Mouse (Mus musculus): ENCODE measurements around the gene Ces3b.
"Not testable (repeated sequence)": the region's sequence is repeated elsewhere in the genome, so short reads cannot be mapped to it uniquely, and the experiment has no call there.

The Ces3b gene

GRCm38 (mm10) chr8:105083449-105084050 is at the start of gene Ces3b:
TSS of gene Ces3b (plus strand) at chr8:105083753.
- no peak for DNase-seq (ENCODE audit: low spot score)

- no peak for DNase-seq (ENCODE audit: low spot score)
Observed at GRCm38 (mm10) chr8:105043510-105043909, 40.0 kb upstream of the Ces3b start.

- DNase-seq (ENCODE audit: low spot score) = no peak
Observed at GRCm38 (mm10) chr8:105045824-105046401, 37.6 kb upstream of the Ces3b start.

GRCm38 (mm10) chr8:105048371-105048854 is 35.1 kb upstream of the Ces3b start, which contains the start of gene Ces3a:
TSS of gene Ces3a (plus strand) at chr8:105048601.
- DNase-seq (ENCODE audit: low spot score) = no peak

- no peak for DNase-seq (ENCODE audit: low spot score)
Observed at GRCm38 (mm10) chr8:105056211-105056610, 27.3 kb upstream of the Ces3b start.

GRCm38 (mm10) chr8:105060056-105060455 is 23.5 kb upstream of the Ces3b start:
- DNase-seq (ENCODE audit: low spot score) = no peak

- DNase-seq (ENCODE audit: low spot score) = no peak
Observed at GRCm38 (mm10) chr8:105066761-105067160, 16.8 kb upstream of the Ces3b start.

GRCm38 (mm10) chr8:105067905-105068304 is 15.6 kb upstream of the Ces3b start:
- not testable (repeated sequence) for DNase-seq (ENCODE audit: low spot score)

GRCm38 (mm10) chr8:105068971-105069370 is 14.6 kb upstream of the Ces3b start:
- no peak for DNase-seq (ENCODE audit: low spot score)

- DNase-seq (ENCODE audit: low spot score) = no peak
Observed at GRCm38 (mm10) chr8:105076601-105077000, 7.0 kb upstream of the Ces3b start.

- no peak for DNase-seq (ENCODE audit: low spot score)
Observed at GRCm38 (mm10) chr8:105077071-105077470, 6.5 kb upstream of the Ces3b start.

GRCm38 (mm10) chr8:105078591-105078990 is 5.0 kb upstream of the Ces3b start:
- DNase-seq (ENCODE audit: low spot score) = no peak

- DNase-seq (ENCODE audit: low spot score) = no peak
Observed at GRCm38 (mm10) chr8:105080814-105081336, 2.7 kb upstream of the Ces3b start.

GRCm38 (mm10) chr8:105088166-105088565 is 4.6 kb downstream of the Ces3b start:
- not testable (repeated sequence) for DNase-seq (ENCODE audit: low spot score)

GRCm38 (mm10) chr8:105088581-105088980 is 5.0 kb downstream of the Ces3b start:
- no peak for DNase-seq (ENCODE audit: low spot score)

GRCm38 (mm10) chr8:105093992-105094391 is 10.4 kb downstream of the Ces3b start:
- no peak for DNase-seq (ENCODE audit: low spot score)

GRCm38 (mm10) chr8:105102101-105102785 is 18.7 kb downstream of the Ces3b start:
- not testable (repeated sequence) for DNase-seq (ENCODE audit: low spot score)

GRCm38 (mm10) chr8:105103701-105104100 is 20.1 kb downstream of the Ces3b start:
- DNase-seq (ENCODE audit: low spot score) = not testable (repeated sequence)

- no peak for DNase-seq (ENCODE audit: low spot score)
Observed at GRCm38 (mm10) chr8:105104220-105104619, 20.7 kb downstream of the Ces3b start.

GRCm38 (mm10) chr8:105129864-105130263 is 46.3 kb downstream of the Ces3b start:
- DNase-seq (ENCODE audit: low spot score) = no peak

- no peak for DNase-seq (ENCODE audit: low spot score)
Observed at GRCm38 (mm10) chr8:105131509-105131908, 48.0 kb downstream of the Ces3b start, which contains the start of gene Ces4a. TSS of gene Ces4a (plus strand) at chr8:105131800.

GRCm38 (mm10) chr8:105138423-105138822 is 54.9 kb downstream of the Ces3b start:
- peak; percentile 17 for DNase-seq (ENCODE audit: low spot score)

- no peak for DNase-seq (ENCODE audit: low spot score)
Observed at GRCm38 (mm10) chr8:105142395-105142794, 58.8 kb downstream of the Ces3b start.
